Mouse (Mus musculus): ENCODE results near the gene Mef2a.

Mef2a gene

DNA sequence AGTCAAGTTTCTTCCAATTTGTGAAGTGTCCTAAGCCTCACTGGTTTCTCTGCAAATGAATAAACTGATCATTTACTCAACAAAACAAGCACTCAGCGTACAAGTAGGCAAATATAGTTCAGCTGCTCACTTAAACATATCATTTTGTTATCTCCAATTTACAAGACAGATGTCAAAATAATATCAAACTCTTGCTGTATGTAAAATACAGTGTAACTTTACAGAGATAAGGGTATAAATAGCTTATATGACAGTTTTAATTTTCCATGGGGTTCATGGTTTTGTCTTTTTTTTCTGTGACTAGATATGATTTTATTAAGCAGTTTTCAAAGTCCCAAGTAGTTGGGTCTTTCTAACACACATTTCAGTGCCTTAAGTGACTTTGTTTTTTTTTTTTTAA, 127.4 kb downstream of the Mef2a start:
- DNase-seq (ENCODE audit: low read depth, low spot score), result no peak

GRCm38 (mm10) chr7:67243894-67244282, 128.8 kb downstream of the Mef2a start:
- peak; percentile 72 for DNase-seq (ENCODE audit: low read depth, low spot score)

DNA sequence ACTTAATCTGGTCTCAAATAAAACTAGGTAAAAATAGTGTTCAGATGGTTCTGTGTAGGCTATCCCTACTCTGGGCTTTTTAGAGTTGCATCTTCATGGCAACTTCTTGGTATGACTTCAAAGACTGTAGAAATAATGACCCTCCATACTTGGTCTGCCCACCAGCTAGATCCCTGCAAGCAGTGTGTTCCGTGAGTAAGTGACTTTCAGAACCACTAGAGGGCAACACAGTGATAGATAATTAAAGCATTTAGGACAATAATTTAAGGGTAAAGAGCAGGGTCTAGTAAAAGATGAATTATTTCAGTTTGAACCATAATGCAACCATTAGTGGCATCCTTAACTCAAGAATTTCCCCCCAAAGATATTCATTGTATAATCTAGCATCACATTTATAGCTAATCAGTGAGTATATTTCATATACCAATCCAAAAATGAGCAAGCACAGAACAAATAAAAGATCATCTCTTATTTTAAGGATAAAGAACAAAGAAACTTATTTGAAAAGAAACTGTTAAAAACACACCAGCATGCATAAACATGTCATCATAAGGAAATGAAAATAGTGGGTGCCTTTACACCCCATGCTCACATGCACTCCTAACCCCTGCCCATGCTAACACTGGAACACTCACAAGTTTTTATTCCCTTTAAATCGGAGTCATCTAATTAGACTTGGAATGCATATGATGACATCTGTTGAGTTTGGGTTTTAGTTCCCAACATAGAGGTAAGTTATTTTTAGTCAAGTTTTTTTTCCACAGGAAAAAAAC, 129.4 kb downstream of the Mef2a start:
- DNase-seq (ENCODE audit: low read depth, low spot score), result peak; percentile 66

- peak; percentile 67 for DNase-seq (ENCODE audit: low read depth, low spot score)
Measured at GRCm38 (mm10) chr7:67241969-67242368, 130.7 kb downstream of the Mef2a start.

DNA sequence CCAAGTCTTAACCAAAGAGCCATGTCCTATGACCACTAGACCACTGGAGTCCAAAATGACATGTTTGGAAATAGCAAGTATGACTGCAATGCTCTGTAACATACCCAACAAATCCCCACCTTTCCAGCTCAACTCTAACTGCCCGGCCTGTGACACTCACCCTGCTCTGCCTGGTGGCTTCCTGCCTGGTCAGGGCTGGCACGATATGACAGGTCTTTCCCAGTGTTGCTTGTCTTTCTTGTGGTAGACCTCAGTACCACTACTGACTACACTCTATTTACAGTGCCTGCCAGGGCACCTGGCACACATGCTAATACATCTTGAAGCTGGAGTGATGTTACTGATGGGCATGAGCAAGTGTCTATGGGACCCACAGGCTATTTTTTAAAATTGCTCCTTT, 134.9 kb downstream of the Mef2a start:
- DNase-seq (ENCODE audit: low read depth, low spot score), result no peak

- DNase-seq (ENCODE audit: low read depth, low spot score), result no peak
Measured at GRCm38 (mm10) chr7:67236351-67236750, 136.3 kb downstream of the Mef2a start.

GRCm38 (mm10) chr7:67234797-67235196, 137.9 kb downstream of the Mef2a start:
- DNase-seq (ENCODE audit: low read depth, low spot score), result no peak

- DNase-seq (ENCODE audit: low read depth, low spot score), result no peak
Measured at GRCm38 (mm10) chr7:67232504-67232903, 140.2 kb downstream of the Mef2a start.

- DNase-seq (ENCODE audit: low read depth, low spot score), result no peak
Measured at GRCm38 (mm10) chr7:67230640-67231140, 142.0 kb downstream of the Mef2a start.

- no peak for DNase-seq (ENCODE audit: low read depth, low spot score)
Measured at GRCm38 (mm10) chr7:67230221-67230620, 142.4 kb downstream of the Mef2a start.

- DNase-seq (ENCODE audit: low read depth, low spot score), result no peak
Measured at GRCm38 (mm10) chr7:67229701-67230100, 143.0 kb downstream of the Mef2a start.

- peak; percentile 68 for DNase-seq (ENCODE audit: low read depth, low spot score)
Measured at GRCm38 (mm10) chr7:67228891-67229602, 143.6 kb downstream of the Mef2a start.

- no peak for DNase-seq (ENCODE audit: low read depth, low spot score)
Measured at GRCm38 (mm10) chr7:67228390-67228789, 144.3 kb downstream of the Mef2a start.

DNA sequence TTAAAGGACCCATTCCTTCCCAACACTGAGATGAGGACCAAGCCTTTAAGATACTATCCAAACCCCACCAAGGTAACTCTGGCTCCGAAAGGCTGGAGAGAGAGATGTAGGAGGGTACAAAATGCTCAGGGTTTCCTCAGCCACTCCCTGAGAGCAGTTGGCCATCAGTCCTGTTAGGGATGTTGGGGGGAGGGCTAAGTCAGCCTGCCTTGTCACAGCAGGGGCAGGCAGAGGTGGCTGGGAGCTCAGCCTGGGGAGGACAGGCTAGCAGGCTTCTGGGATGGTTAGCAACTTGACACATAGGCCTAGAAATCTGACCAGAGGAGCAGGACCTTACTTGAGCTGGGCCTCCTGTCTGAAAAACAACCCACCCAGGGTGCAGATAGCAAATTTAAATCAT, 145.1 kb downstream of the Mef2a start:
- DNase-seq (ENCODE audit: low read depth, low spot score), result no peak

- DNase-seq (ENCODE audit: low read depth, low spot score), result no peak
Measured at GRCm38 (mm10) chr7:67225943-67226625, 146.6 kb downstream of the Mef2a start.

- peak; percentile 94 for DNase-seq (ENCODE audit: low read depth, low spot score)
Measured at GRCm38 (mm10) chr7:67222220-67222862, 150.3 kb downstream of the Mef2a start, which contains the start of gene Lysmd4. TSS of gene Lysmd4 (plus strand) at chr7:67222544.

DNA sequence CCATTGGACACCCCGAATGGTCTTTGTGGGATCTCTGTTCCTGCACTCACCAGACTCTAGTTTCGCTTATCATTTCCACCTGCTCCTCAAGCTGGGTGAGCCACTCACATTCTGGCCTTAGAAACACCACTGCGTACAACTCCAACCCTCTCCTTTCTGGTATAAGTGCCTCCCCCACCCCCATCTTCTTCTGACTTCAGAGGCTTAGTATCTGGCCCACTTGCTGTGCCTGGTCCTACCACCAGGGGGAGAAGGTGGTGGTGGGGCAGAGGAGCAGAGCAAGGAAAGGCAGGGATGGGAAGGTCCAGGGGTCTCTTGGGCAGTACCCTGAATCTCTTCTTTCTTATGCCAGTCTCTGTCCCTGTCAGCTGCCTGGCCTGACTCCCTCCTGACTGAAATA, 155.6 kb downstream of the Mef2a start:
- peak; percentile 58 for DNase-seq (ENCODE audit: low read depth, low spot score)

GRCm38 (mm10) chr7:67216351-67216750, 156.3 kb downstream of the Mef2a start:
- DNase-seq (ENCODE audit: low read depth, low spot score), result no peak

GRCm38 (mm10) chr7:67213589-67213988, 159.1 kb downstream of the Mef2a start:
- peak; percentile 68 for DNase-seq (ENCODE audit: low read depth, low spot score)

- no peak for DNase-seq (ENCODE audit: low read depth, low spot score)
Measured at GRCm38 (mm10) chr7:67211971-67212370, 160.7 kb downstream of the Mef2a start.

- no peak for DNase-seq (ENCODE audit: low read depth, low spot score)
Measured at GRCm38 (mm10) chr7:67211341-67211740, 161.3 kb downstream of the Mef2a start.
